Mouse (Mus musculus) c-Kit-positive CD71-positive TER-119-negative erythroid progenitor cells, embryonic 14.5 days (primary cell): Measurements from ENCODE around the gene Slc5a1.

Experiments used
- DNase-seq: peaks from one replicate; pipeline ENCODE4 v3.0.0-alpha.2; 2013; ENCODE audit warnings: low read depth

Slc5a1 gene

DNA sequence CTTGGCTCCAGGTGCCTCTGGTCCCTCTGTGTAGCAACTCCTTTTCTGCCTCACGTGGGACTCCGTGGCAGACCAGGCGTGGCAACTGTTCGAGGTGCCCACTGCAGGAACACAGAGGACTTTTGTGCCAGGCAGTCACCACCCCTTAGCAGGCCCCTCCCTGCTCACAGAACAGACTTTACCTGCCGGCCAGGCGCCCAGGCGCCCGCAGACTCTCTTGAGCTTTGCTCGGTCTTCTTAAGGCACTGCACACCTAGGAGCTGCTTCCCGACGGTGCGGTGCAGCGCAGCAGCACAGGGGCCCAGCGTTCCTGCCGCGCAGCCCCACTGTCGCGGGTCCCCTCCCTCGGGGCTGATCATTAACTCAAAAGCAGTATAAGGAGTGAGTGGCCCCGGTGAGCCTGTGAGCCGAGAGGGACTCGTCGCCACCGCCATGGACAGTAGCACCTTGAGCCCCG, at the start of gene Slc5a1:
TSS of gene Slc5a1 (plus strand) at position 195 of the 457 bp plus-strand sequence.
- no peak for DNase-seq

DNA sequence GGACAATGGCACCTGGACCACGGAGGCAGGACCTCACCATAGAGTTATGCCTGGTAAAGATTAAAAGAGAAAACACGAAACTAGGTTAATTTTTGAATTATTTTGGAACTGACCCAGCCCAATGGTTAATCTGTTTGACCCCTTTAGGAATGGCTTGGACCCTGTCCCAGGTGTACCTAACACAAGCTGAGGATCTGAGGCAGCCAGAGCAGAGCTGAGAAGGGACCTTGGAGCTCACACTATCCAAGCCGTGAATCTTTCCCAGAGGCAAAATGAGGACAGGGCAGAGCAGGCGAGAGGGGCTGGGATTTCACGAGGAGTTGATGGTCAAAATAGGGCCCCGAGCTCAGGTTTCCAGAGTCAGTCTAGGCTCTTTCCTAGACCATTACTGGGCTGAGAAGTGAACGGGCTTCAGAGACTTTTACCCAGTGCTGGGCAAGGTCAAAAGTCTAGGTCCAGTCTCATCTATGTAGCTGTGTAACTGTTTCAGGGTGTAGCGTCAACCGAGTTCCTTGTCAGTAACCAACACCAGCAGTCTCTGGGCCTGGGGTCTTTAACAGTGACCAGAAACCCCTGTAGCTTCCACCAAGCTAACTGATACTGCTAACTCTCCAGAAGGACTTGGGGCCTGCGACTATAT, 47.8 kb upstream of the Slc5a1 start:
- no peak for DNase-seq

DNA sequence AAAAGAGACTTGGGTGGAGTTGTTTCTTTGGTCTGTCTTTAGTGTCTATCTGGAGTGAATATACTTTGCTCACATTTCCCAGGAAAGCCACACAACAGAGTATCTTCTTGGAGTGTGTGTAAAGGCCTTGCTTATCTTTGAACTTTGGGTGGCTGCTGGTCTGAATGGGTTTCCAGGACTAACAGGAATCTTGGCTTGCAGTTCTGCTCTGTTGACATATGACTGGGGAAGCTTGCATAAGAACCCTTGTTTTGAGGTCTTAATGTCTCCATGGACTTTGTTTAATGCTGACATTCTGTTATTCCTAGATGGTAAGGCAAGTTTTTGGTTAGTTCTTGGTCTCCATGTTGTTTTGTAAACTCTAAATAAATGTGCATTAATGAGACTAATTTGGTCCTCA, 33.9 kb upstream of the Slc5a1 start:
- DNase-seq, result no peak

DNA sequence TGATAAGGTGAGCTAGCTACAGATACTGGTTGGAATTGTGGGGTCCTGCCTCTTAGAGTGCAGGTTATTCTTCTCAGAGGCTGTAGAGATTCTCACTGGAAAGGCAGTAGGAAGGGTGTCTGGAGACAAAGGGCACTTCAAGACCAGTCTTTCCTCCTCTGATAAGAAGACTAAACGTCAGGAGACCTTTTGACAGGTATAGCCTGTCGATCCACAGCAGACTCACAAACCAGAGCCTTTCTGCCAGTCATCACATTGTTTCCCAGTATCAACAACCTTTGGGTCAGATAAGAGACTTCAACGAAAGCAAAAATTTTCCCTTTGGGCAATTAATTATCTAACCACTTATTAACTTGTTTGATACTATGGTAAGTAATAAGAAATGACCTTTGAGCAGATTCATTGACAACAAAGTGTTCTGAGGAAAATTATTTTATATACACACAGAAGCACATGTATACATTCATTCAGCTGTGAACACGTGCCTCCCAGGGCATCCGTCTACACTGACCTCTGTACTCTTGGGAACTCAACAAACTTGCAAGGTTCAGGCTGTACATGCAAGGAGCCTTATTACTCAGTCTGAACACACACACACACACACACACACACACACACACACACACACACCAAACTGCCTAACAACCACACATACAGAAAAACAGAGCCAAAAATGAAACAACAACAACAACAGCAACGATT, 27.4 kb upstream of the Slc5a1 start:
- DNase-seq, result no peak

DNA sequence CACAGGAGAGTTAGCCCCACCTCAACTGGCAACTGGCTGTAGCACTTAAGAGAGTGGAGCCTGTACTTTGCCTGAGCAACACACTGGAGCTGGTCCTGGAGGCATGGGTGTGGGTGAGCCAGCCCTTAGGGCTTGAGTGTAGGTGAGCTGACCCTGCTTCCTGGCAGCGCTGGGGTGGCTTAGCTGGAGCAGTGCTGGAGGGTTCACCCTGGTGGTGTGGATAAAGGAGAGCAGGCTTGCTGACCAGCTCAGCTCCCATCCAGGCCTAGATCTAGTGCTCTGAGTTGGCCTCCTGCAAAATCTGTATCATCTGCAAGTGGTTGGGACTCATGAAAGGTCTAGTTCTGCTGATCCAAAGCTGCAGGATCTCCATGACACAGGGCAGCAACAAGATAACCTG, 21.1 kb upstream of the Slc5a1 start:
- no peak for DNase-seq

DNA sequence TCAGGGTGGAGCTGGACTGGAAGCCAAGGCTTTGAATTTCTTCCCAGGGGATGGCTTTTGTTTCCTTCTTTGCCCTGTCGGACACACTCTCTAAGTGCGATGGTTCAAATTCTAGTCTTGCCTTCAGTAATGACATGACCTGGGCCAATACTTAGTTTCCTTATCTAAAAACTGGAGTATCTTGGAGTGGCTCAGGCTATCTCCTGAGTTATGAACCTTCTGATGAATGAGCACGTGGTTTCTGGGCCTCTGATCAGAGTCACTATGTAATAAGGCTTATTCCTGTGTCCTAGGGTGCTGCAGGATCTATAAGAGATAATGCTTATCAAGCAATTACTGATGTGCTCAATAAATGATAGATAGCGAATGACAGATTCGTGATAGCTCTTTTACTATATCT, 19.4 kb upstream of the Slc5a1 start:
- DNase-seq, result no peak

DNA sequence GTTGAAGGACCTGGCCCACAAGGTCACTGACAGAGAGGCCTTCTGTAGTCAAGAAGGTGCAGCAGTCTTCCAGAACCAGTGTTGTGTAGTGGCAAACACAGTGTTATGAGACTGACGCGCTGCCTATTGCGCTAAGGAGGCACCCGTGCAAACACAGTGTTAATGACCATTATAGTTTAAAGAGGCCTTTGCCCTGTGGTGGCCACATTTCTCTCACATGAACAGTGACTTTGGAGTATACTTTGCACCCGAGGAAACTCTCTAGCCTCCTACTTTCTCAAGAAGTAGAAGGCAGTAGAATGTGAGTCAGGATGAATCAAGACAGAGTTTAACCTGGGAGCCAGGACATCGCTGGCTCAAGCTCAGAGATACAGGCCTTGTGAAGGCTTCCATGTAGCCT, 12.7 kb upstream of the Slc5a1 start:
- DNase-seq, result no peak

DNA sequence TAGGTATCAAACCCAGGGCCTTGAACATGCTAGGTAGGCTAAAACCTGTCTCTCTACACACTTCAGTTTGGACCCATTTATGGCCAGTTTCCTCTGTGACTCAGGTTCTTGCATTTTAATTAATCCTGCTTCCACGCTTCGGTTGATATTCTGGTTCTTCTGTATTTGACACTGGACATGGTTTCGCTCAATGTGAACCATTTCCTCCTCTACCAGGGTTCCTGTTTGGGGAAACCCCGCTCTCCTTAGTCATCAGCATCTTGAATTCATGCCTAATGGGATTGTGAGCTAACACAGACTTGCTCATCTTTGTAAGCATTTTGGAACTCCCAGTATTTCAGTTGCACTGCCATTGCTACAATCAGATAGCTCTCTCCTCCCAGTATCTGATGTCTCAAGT, 8.7 kb upstream of the Slc5a1 start:
- DNase-seq, result no peak

DNA sequence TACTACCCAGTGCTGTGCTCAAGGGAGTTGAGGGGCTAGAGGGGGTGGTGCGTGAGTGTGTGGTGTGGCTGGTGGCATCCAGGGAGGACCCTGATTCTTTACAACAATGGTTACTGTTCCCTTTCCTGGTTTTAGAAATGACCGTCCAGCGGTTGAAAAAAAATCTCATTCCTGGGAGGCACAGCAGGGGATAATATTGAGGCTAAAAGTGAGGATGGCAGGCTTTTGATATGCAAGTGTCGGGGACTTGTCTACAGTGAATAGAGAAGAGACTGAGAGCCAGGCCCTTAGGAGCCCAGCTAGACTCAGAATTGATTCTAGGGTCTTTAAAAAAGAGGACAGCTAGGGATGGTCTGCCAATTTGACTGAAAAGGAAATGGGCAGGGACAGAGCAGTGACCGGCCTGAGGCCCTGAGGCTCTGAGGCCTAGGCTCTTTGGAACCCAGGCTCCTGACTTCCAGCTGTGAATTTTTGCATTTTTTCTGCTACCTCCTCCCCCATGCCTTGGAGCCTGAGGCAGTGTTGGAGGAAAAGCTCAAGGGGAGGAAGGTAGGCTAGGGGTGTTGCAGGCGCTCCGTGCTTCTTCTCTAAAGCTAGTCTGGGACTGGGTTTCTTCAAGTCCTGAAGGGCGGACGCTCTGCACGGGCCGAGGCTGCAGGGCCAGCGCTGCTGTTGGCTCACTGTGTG, 1.5 kb upstream of the Slc5a1 start:
- DNase-seq, result no peak

DNA sequence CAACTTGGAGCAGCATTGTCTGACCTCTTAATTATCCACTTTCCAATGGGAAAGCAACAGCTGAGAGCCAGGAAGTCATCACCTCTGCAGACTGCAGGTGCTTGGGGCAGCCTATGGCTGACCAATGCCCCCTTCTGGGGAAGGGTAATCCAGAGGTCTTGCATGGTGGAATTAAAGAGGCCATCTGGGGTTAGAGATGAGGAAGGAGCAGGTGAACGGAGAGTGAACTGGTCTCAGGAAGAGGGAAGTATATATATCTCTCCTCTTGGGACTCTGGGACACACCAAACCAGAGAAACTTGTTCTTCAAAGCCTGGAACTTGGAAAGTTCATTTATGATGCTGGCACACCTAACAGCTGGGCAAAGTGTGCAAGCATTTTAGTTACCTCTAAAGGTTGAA, 857 bp downstream of the Slc5a1 start:
- no peak for DNase-seq

DNA sequence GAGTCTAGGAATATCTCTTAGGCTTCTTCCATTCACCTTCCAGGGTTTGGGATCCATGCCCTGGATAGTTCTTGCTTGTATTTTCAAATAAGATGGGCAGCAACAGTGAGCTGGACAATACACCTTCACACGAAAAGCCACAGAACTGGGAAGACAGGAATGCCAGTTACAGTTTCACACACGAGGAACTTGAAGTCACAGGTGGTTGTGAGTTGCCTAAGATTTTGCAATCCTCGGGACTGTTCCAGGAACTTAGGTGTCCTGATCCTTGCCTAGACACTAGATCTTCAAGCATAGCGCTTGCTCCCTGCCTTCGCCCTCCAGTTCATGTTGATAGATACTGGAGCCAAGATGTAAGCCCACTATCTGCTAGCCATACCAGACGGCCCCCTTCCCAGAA, 1.6 kb downstream of the Slc5a1 start:
- DNase-seq, result no peak

DNA sequence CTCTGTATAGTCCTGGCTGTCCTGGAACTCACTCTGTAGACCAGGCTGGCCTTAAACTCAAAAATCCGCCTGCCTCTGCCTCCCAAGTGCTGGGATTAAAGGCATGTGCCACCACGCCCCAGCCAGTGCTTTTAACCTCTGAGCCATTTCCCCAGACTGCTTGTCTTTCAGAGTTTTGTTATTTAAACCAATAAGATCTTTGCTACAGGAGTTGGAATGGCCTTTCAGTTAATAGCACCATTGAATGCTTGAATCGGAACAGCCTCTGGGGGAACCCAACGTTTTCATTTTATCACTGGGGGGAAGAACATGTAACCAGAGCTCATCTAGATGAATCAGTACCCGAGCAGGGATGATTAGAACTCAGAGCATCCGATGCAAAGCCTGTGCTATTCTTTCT, 3.0 kb downstream of the Slc5a1 start:
- DNase-seq, result no peak

DNA sequence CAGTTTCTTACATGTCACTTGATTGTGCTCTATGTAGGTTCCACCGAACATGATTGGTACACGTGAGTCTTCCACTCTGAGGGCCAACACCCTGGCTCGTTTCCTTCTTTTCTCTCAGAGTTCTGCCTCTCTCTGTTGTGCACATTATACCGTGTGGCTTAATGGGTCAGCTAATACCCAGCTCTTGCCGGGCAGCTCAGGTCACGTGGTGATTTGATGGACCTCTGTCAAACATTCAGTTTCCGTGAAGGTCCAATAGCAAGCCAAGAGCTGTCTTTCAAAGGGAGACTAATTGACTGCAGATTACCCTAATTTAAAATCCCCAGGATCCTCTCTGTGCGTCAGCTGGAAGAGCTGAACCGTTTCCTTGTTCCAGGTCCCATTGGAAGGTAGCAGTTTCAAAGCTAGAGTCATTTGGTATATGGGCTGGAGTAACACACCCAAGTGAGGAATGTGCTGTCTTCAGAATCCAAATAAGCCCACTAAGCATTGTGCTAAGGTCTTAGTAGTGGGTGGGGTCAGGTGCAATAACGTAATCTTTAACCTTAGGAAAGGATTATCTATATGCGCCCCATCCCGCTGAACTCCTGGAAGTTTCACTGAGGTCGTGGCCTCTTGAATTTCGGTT, 3.9 kb downstream of the Slc5a1 start:
- DNase-seq, result no peak

DNA sequence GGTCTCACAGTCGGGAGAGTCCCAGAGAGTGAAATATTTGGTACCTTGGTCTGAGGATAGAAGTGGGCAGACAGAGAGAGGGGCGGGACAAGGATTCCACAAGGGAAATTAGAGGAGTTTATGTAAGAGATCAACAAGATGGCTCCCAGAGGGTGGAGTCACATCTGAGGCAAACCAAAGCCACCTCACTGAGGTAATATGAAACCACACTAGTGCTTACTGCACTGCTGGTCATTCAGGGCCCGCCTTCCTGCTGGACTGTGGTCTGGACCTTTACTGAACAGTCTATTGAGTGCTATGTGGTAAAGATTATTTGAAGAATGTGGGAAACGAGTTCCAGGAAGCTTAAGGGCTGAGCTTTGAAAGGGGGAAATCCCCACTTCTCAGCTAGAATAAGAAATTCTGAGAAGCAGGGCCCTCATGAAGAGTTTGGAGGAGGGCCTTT, 17.9 kb downstream of the Slc5a1 start:
- DNase-seq, result no peak

DNA sequence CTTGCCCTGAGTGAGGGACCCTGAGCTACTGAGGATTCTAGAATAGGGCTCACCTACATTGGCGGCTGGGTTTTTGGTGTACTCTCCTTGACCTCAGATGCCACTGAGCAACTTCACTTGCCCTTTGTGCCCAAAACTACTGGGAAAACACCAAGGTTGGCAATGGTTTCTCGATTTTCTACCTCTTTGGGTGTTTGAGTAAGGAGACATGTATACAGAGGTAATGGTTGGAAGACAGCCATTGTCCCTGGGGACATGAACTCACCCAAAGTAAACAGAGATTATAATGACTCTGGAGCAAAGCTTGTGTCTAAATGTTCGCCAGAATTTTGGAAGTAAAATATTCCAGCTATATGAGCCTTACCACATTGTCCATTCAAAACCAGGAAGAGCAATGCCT, 19.6 kb downstream of the Slc5a1 start:
- DNase-seq, result no peak

DNA sequence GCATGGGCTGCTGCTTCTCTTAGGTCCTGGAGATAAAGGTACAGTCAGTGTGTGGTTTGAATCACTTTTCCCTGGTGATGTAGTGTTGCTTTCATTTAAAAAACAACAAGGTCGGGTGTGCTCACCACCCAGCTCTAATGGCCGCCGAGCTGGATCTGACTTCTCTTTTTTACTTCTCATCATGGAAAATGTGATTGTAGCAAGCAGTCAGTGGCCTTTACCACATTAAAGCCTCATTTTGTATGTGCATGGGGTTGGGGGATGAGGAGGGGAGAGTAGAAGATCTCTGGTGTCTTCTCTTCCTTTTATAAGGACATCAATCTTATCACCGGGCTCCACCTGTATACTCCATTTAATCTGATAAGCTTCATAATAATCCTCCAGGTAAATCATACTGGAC, 21.3 kb downstream of the Slc5a1 start:
- DNase-seq, result no peak

DNA sequence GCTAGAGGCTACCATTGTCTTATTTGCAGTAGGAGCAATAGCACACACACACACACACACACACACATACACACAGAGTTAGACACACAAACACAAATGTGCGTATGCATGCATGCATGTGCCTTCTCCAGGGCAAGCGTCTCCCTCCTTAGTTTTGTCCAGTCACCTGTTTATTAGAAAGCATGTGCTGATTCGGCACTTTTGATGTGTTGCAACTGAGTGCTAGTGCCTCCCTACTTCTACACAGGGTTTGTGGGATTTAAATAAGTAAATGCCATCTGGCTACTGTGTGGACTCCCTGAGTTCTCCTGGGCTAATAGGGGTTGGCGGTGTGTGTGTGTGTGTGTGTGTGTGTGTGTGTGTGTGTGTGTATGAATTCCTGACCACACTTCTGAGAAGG, 30.1 kb downstream of the Slc5a1 start:
- no peak for DNase-seq

DNA sequence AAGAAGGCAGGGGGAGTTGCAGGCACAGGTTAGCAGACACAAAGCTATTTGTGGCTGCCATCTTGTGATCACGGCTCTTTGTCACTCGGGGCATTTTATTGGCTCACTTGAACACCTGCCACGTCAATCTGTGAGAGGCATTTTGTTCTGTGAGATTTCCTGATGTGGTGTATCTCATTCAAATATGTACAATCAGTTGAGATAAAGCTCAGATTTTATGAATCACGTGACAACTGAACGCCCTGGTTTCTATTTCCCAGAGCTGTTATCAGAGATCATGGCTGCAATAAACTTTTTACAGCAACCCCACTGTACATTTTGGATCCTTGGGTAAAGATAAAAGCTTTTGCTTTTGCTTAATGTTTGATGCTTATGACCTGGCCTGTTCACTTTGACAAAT, 31.6 kb downstream of the Slc5a1 start:
- no peak for DNase-seq

DNA sequence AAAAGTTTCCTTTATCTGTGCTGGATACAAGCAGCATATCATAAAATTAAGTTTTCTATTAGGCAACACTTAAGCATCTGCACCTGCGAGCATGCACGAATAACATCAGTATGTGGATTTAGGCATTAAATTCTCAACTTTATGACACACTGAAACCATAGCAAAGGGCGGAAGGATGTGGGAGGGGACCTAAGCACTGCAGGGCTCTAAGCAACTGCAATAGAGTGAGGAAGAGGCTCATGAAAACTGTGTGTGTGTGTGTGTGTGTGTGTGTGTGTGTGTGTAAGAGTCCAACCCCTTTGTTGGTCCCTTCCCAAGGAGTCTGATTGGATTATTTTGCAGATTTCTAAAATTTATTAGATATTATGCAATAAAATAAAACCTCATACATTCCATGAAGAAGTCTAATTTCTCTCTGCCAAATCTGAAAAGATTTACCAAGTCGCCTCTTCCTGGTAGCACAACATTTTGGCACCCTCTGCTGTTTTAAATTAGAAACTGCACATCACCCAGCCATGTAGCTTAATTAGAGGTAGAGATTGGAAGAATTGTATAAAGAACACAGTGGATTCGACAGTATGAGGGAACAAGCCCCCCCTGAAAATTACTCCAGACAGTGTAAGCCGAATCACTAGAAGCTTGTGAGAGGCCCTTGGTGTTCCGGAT, 38.9 kb downstream of the Slc5a1 start:
- DNase-seq, result peak; percentile 20

DNA sequence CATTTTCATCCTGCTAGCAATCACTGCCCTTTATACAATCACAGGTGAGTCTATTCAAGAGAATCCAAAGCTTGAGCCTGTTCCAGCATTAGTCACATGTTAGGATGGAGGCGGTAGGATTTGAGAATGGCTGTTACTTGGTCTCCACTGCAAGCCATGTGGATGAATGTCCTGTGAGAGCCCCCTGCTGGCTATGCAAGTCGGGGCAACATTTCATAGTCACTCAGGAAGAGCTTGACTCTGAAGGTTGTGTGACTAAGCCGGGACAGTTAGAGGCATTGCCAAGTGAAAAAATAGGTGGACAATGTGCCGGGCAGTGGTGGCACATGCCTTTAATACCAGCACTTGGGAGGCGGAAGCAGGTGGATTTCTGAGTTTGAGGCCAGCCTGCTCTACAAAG, 40.0 kb downstream of the Slc5a1 start:
- DNase-seq, result peak; percentile 9

DNA sequence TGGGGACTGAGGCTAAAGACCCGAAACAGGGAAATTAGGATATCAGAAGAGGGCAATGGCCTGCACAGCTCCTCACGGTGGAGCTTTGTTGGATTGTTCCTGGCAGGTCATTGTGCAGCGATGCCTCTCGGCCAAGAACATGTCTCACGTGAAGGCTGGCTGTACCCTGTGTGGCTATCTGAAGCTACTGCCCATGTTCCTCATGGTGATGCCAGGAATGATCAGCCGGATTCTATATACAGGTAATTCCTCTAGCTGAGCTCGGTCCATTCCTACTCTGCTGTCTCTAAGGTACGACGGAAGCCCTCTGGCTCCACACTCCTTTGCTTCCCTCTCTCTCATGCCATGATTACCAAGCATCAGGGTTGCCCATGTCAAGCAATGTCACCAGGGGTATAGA, 42.8 kb downstream of the Slc5a1 start:
- DNase-seq, result no peak

DNA sequence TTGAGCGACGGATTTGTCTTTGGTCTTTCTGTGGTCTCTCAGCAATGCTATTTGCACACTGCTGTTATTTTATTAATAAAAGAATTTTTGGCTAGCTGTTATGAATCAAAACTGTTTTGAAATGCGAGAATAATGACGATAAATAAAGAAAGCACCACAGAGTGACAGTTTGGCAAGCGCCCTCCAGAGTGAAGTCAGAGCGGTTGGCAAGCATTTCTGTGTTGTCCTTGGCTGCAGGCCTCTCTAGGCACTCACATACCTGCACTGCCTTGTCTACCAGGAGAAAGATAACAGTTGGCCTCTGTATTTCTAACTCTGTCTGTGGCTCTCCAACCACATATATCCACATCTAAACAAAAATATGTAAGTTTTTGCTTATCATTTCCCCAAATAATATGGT, 43.7 kb downstream of the Slc5a1 start:
- DNase-seq, result no peak
